Mouse (Mus musculus) yolk sac, embryonic 10.5 days (tissue): ENCODE data around the gene Tnfsf8.

Experiments
- DNase-seq: peaks from one replicate; pipeline ENCODE4 v3.0.0-alpha.2; 2017; ENCODE audit warnings: low spot score

Tnfsf8 gene

DNA sequence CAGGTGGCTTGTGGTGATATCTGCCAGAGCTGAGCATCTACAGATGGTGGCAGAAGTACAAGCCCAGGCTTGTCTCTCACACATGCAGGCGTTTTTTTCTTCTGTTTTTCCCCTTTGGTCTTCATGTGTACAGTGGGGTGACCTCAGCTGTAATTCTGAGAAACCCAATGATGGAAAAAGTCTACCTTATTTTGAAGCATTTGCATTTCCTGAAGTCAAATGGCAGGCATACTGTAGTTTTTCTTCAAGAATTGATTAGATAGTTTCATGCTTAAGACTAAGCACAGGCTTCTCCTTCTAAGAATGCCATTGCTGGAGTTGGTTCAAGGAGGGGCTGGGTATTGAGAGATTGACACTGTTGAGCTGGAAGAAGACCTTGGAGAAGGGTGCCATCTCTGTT, 18.9 kb downstream of the Tnfsf8 start:
- DNase-seq = no peak

DNA sequence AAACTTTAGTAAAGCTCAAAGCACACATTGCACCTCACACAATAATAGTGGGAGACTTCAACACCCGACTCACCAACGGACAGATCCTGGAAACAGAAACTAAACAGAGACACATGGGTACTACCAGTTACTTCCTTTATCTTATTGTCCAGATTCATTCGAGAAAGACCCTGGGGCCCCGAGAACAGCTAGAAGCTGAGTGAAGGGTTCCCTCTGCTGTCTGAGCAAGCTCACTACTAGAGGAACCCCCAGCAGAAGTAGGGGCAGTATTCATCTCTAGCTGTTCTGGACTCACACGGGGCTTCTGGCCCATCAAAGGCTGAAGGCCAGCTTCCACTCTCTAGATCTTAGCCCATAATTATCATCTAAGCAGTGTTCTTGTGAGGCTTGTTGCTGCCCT, 20.7 kb downstream of the Tnfsf8 start:
- DNase-seq = no peak

DNA sequence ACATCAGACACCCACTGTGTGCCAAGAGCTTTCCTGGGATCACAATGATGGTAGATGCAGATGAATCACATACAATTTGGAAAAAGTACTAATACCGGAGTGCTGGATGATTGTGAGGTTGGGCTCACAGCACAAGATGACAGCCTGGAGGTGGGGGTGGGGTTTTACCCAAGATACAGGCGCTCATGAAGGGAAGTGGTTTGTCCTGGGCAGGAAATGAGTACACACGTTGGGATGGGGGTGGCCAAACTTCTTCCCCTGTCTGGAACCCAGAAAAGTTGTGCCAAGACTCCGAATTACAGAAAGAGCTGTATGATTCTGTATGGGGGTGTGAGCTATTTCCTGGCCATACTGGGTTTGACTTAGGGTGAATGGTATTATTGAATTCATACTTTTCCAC, 38.0 kb downstream of the Tnfsf8 start:
- DNase-seq = no peak

DNA sequence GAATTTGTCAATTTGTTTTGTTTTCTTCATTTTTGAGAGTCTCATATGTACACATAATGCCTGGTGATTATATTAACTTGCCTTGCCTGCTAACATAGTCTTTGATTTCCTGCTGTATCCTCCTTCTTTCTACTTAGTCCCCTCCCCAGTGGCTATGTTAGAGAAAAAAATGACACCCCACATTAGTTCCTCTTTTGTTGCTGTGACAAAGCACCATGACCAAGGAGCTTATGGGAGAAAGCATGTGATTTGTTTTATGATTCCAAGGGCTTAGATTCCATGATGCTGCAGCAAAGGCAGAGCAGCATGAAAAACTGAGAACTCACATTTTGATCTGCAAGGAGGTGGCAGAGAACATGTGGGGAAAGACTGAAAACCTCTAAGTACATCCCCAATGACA, 43.6 kb downstream of the Tnfsf8 start:
- no peak for DNase-seq

DNA sequence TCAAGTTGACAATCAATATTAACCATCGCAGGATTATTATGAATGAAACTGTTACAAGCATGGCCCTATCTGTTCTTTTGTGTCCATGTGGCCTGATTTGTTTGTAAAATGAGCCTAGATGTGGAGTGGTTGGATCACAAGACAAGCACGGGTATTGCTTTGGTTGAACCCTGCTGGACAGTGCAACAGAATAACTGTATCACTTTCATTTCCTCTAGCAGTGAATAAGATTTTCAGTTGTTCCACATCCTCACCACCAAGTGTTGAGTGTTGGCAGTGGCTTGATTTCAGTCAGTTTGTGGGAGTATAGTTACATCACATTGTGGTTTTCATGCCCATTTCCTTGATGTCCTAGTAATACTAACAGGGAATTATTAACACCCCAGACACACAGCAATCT, 45.5 kb downstream of the Tnfsf8 start:
- DNase-seq = no peak

DNA sequence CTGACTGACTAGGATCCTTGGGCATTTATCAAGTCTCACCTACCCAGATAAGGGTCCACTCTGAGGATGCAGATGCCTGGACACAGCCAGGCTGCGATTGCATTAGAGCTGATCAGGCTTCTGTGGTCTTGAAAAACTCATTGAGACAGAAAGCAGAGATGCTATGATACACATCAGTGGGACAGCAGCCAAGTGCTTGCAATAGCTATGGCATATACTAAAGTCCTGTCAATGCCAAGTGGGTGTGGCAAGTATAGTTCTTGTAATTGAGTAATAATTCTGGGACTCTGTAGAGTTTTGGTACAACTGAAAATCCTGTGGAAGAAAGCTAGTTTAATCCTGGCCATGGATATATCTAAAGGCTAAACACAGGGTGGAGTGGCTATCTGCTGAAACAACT, 63.1 kb downstream of the Tnfsf8 start:
- DNase-seq = no peak

DNA sequence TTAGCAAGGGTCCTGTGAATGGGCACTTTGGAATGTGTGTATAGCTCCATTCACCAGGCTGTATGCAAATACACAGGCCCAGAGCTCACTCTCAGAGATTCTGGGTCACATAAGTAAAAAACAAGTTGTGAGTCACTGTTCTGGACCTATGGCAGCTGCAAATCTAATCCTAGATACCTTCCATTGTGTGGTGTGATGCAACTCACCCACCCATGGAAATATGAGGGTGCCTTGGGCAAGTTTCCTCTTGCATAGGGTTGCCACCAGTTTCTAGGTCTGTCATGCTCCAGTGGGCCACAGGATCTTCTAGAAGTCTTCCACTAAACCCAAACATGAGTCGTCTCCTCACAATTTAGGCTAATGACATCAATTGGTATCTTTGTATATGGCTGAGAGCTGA, 64.6 kb downstream of the Tnfsf8 start:
- DNase-seq = no peak

DNA sequence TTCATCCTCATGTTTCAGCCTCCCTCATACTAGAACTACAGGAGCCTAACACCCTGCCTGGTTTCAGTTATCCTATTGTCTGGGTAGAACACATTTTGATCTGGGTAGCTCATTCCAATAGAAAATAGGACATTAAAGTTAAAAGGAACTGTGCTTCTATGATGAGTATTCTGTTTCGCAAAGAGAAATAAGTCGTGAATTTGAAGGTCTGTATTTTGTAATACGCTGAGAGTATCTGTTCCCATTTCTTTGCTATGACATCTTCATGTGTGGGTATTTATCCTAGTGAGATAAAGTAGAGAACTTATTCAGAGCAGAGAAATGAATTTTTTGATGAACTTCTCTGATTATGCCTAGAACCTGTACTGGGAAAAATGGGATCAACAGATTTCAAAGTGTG, 68.8 kb downstream of the Tnfsf8 start:
- no peak for DNase-seq

DNA sequence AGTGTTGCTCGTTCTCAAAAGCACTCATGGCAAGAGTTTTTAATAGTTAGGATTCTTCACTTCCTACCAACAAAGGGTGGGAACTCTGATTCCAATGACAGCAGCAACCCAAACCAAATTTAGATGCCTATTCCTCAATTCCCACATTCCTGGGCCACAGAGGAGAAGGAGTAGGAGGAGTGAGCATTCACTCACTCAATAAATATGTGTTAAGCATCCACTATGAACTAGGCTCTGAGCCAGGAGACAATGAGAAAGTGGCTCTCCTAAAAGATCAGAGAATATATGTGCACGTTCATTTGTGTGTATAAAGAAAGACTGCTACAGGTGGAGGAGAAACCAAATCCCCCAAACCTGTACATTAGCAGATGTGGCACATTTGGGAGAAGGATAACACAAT, 75.7 kb downstream of the Tnfsf8 start:
- no peak for DNase-seq

DNA sequence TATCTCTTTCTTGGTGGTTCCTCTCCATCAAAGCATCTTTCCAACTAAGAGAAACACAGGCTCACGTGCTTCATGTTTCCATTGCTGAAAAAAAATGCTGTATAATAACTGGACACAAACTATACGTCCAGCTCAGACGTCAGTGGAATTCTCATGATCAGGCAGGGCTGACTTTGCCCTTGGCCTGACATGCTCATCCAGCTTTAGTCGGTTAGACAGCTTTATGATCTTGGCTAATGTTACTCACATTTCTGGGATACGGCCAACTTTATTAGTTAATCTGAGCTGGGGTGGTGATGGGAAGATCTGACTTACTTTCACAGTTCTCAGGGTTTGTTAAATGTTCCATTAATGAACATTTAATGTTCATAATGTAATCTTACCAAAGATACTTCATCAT, 77.3 kb downstream of the Tnfsf8 start:
- DNase-seq = no peak

DNA sequence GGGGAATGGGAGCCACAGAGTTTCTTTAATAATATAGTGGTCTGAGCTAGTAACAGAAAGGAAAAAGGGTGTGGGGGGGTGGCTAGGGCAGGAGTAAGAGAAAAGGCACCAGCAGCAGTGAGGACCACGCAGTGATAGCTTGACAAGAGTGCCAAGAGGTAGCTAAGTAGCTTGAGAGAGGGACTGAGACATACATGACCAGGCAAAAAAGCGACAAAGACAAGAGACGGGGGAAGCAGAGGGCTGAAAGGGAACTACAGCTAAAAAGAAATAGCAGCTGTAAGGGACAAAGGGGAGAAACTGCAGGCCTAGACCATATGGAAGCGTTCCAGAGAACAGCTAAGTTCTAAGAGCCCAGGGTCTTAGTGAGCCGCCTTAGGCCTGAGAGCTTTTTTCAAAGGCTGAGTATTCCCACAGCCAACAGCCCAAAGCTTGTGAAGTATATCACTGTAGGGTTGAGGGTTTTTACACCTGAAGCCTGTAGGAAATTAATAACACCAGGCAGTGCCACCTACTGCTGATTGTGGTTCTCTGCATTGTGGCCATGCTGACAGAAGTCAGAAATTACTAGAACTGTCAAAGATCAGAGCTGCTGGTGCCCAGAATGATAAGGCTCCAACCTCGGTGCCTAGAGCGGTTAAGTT, 78.1 kb downstream of the Tnfsf8 start:
- DNase-seq = no peak
